Mouse (Mus musculus) lung, embryonic 14.5 days (tissue): ENCODE measurements around the gene Cxcl17. TPM values are rescaled to one million over a fixed set of nuclear protein-coding genes. Genes with fewer than 3 reads are reported as not detected.
A peak's percentile ranks its signal among the peaks of the same experiment; 100 is the strongest.

ENCODE experiments used
- ATAC-seq: fragments of 200-750 bp; cut with Nextera tagmentation; 2 replicates; pipeline ENCODE4 v1.8.0; 2017; ENCODE audit warnings: mild to moderate bottlenecking, moderate TSS enrichment, moderate library complexity; ENCODE audit not compliant: insufficient read depth
- DNase-seq: peaks from one replicate; pipeline ENCODE4 v3.0.0-alpha.2; 2015
- H3K27ac ChIP-seq: fragments of 300-500 bp; sonication (generic); 2 replicates; pipeline ENCODE4 v1.5.1; 2014; ENCODE audit warnings: low read depth, mild to moderate bottlenecking, moderate library complexity
- H3K27me3 ChIP-seq: fragments of 300-500 bp; sonication (generic); 2 replicates; pipeline ENCODE4 v1.6.1; 2014; ENCODE audit warnings: low read length, control low read depth; ENCODE audit not compliant: insufficient read depth
- H3K36me3 ChIP-seq: fragments of 300-500 bp; sonication (generic); 2 replicates; pipeline ENCODE4 v1.6.1; 2014; ENCODE audit warnings: control low read depth; ENCODE audit not compliant: insufficient read depth
- H3K4me1 ChIP-seq: fragments of 300-500 bp; sonication (generic); 2 replicates; pipeline ENCODE4 v1.6.1; 2014; ENCODE audit warnings: antibody characterized with exemption, control low read depth; ENCODE audit not compliant: insufficient read depth
- H3K4me2 ChIP-seq: fragments of 300-500 bp; sonication (generic); 2 replicates; pipeline ENCODE4 v1.6.1; 2014; ENCODE audit warnings: mild to moderate bottlenecking
- H3K4me3 ChIP-seq: fragments of 300-500 bp; sonication (generic); 2 replicates; pipeline ENCODE4 v1.5.1; 2014; ENCODE audit warnings: low read depth, low read length
- H3K9ac ChIP-seq: fragments of 300-500 bp; sonication (generic); 2 replicates; pipeline ENCODE4 v1.6.1; 2014
- H3K9me3 ChIP-seq: fragments of 300-500 bp; sonication (generic); 2 replicates; pipeline ENCODE4 v1.6.1; 2016; ENCODE audit warnings: low read depth, low read length, control low read depth
- CTCF ChIP-seq: IDR thresholded peaks from 2 replicates; pipeline ENCODE4 v1.5.1; 2016; ENCODE audit warnings: antibody characterized with exemption, low read depth
- WGBS: fragments of 180-500 bp; shearing (Covaris S2); extraction: QIAGEN DNeasy Blood & Tissue Kit; methylation state at CpG from one replicate; pipeline ENCODE4 v1.1.7; 2014; 5-methylcytosine and 5-hydroxymethylcytosine counted together
- polyA plus RNA-seq: library from polyadenylated mRNA; unstranded; fragments of >200 nt; fragmentation: Nextera tagmentation; extraction: Ambion mirVana; gene quantifications from 2 replicates; pipeline ENCODE4 v1.2.1, GENCODE M21; 2014

Gene Cxcl17
- polyA plus RNA-seq, 1 experiment from 2014 or later, result not detected

DNA sequence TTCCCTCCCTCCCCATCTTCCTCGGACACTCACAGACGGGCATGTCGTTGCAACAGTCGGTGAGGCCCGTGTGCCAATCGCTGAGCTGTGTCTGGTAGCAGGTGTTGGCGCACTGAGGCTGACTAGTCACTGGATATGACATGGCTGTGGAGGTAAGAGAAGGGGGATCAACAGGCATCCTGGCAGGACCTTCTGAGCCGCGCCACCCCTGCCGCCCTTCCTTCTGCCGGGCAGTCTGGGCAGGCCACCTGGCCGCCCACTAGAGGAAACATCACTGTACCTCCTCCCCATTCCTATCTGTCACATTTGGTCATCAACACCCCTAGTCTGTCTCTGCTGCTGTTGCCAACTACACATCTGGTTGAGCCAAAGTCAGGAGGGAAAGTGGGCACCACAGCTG lies 44.4 kb downstream of the Cxcl17 start:
- ATAC-seq (no peak), DNase-seq (no peak)
- peaks cover 9% of the 10 kb centered on the region; the same call in 1 of the 2 replicates for H3K36me3 ChIP-seq
- no peak overlapping the region for H3K27ac ChIP-seq
- H3K27me3 ChIP-seq, result peaks cover 38% of the 10 kb centered on the region
- H3K9me3 ChIP-seq, result no peaks in the 10 kb centered on the region
- H3K4me2 ChIP-seq, result no peak overlapping the region
- TF ChIP-seq CTCF, result no peak
- no peaks in the 10 kb centered on the region for H3K4me1 ChIP-seq
- H3K9ac ChIP-seq, result no peak overlapping the region
- no peak overlapping the region for H3K4me3 ChIP-seq
- WGBS, result 25% methylated on average over 12 of the region's 12 CpGs

DNA sequence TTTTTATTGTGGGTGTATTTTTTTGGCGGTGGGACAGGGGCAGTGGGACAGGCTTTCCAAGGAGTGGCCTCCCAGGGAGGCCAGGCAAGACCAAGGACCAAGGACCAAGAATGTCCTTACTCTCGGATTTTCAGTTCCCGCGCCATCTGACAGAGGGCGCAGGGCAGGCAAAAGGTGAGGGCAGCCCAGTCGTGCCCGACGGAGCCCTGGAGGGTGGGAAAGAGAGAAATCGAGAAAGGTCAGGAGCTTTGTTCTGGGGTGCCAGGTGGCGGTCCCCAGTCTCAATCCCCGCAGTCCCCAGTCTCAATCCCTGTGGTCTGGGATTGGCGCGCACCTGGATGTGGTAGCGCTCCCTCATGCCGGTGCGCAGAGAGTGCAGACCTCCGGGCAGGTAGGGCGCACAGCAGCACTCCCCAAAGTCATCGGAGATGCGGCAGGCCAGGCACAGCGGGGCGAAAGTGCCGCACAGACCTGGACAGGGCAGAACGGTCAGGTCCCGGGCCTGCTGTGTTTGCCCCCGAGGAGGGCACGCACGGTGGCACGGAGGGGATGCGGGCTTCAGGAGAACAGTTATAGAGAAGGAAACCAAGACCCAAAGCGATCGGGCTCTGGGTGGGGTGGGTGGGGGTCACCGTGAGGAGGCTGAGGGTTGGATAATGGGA lies 44.9 kb downstream of the Cxcl17 start:
- WGBS, result 2% methylated on average over 33 of the region's 33 CpGs
- H3K36me3 ChIP-seq, result peaks cover 14% of the 10 kb centered on the region; the same call in 1 of the 2 replicates
- H3K9ac ChIP-seq, result no peak overlapping the region
- peak overlapping the region; percentile 31; the same call in 1 of the 2 replicates for H3K4me2 ChIP-seq
- ATAC-seq (no peak; the same call in 1 of the 2 replicates), DNase-seq (peak; percentile 46)
- H3K4me1 ChIP-seq, result no peaks in the 10 kb centered on the region
- peaks cover 38% of the 10 kb centered on the region for H3K27me3 ChIP-seq
- H3K9me3 ChIP-seq, result no peaks in the 10 kb centered on the region
- H3K4me3 ChIP-seq, result no peak overlapping the region
- no peak overlapping the region for H3K27ac ChIP-seq
- TF ChIP-seq CTCF, result peak; percentile 60

DNA sequence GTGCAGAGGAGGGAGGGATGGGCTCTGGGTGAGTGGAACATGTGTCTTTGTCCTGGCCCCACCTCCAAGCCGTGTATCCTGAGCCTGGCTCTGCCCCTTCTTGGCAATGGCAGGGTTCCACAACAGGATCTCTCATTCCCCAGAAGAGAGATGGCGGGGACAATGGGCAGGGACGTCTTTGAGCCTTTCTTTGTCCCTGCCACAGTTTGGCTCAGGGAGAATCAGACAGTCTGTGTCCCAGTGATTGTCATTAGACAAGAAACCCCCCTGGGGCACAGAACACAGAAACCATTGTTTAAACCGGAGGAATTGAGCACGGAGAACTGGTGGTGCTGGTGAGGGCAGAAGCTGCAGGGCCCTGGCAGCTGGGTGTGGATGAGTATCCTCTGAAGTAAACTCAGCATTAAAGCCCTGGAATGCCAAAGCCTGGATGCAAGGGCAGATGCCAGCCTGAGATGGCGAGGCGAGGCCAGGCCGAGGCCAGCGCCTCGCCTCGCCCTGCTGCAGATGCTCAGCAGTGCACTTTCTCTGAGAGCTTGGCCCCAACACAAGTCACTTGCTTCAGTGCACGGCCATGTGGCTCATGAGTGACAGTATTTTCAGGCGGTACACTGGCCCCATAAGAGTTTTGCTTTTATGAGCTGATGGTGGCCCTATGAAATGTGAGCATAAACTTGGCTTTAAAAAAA lies 46.6 kb downstream of the Cxcl17 start:
- Histone ChIP-seq H3K4me2 (no peak overlapping the region), H3K27me3 (peaks cover 38% of the 10 kb centered on the region), H3K9me3 (no peaks in the 10 kb centered on the region), H3K9ac (0 out of 2 replicates have a peak overlapping the region, but pooled peaks have one; percentile 3), H3K4me1 (no peaks in the 10 kb centered on the region), H3K36me3 (peaks cover 24% of the 10 kb centered on the region; the same call in 1 of the 2 replicates), H3K27ac (no peak overlapping the region), H3K4me3 (no peak overlapping the region)
- no peak for TF ChIP-seq CTCF
- WGBS, result 50% methylated on average over 13 of the region's 13 CpGs
- ATAC-seq (no peak), DNase-seq (no peak)

DNA sequence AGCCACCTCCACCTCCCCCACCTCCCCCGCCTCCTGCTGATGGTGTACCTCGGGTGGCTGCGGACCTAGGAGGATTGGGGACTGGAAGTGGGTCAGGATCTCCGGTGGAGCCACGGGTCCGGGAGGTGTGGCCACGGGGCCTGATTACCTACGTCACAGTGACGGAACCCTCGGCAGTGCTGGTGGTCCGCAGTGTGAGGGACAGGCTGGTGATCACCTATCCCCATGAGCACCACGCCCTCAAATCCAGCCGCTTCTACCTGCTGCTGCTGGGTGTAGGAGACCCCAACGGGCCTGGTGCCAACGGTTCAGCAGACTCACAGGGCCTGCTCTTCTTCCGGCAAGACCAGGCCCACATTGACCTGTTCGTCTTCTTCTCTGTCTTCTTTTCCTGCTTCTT lies 49.1 kb downstream of the Cxcl17 start:
- H3K4me1 ChIP-seq, result no peaks in the 10 kb centered on the region
- H3K9ac ChIP-seq, result no peak overlapping the region
- no peak for ATAC-seq
- TF ChIP-seq CTCF, result no peak
- DNase-seq, result no peak
- H3K4me3 ChIP-seq, result no peak overlapping the region
- no peaks in the 10 kb centered on the region for H3K9me3 ChIP-seq
- no peak overlapping the region for H3K27ac ChIP-seq
- 90% methylated on average over 17 of the region's 17 CpGs for WGBS
- no peak overlapping the region for H3K4me2 ChIP-seq
- peaks cover 28% of the 10 kb centered on the region for H3K27me3 ChIP-seq
- H3K36me3 ChIP-seq, result peaks cover 48% of the 10 kb centered on the region

DNA sequence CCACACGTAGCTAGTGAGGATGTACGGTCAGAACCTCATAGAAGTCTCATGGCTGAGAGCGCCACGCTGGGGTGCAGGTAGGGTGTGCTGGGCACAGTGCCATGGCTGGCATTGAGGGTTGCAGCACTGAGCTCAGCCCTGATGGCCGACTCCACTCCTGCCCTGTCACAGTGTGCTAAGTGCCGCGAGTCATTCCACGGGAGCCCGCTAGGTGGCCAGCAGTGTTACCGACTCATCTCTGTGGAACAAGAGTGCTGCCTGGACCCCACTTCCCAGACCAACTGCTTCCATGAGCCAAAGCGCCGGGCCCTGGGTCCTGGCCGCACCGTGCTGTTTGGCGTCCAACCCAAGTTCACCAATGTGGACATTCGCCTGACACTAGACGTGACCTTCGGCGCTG lies 49.5 kb downstream of the Cxcl17 start:
- no peak for ATAC-seq
- peak; percentile 48 for DNase-seq
- Histone ChIP-seq H3K9me3 (no peaks in the 10 kb centered on the region), H3K4me1 (no peaks in the 10 kb centered on the region), H3K27me3 (peaks cover 23% of the 10 kb centered on the region), H3K9ac (no peak overlapping the region), H3K4me3 (no peak overlapping the region), H3K4me2 (no peak overlapping the region), H3K36me3 (peaks cover 52% of the 10 kb centered on the region), H3K27ac (no peak overlapping the region)
- peak; percentile 45 for TF ChIP-seq CTCF
- 84% methylated on average over 19 of the region's 19 CpGs for WGBS

DNA sequence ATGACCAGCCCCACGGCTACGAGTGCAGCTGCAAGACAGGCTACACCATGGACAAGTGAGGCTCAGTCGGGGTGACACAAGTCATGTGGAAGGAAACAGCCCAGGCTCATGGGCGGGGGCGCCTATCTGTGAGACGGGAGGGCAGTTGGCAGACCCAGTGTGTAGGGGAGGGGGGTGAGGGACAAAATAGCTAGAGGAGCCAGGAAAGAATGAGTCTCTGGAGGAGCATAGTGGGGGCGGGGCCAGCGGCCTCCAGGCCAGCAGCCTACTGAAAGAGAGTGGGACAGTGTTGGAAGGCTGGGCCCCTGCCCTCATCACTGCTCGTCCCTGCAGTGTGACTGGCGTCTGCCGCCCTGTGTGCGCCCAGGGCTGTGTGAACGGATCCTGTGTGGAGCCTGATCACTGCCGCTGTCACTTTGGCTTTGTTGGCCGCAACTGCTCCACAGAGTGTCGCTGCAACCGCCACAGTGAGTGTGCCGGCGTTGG lies 53.9 kb downstream of the Cxcl17 start:
- Histone ChIP-seq H3K4me1 (no peaks in the 10 kb centered on the region), H3K27ac (no peak overlapping the region), H3K27me3 (no peaks in the 10 kb centered on the region), H3K9me3 (no peaks in the 10 kb centered on the region), H3K36me3 (peaks cover 77% of the 10 kb centered on the region), H3K4me3 (no peak overlapping the region), H3K9ac (no peak overlapping the region), H3K4me2 (no peak overlapping the region)
- 0 out of 2 replicates have a peak, but pooled peaks have one; percentile 19 for ATAC-seq
- no peak for TF ChIP-seq CTCF
- WGBS, result 85% methylated on average over 19 of the region's 19 CpGs
- DNase-seq, result no peak

Other genes starting within 250 kb of the Cxcl17 start
- gene Pou2f2, start 233.2 kb downstream of the Cxcl17 start, polyA plus RNA-seq, result 0.28 and 0.42 TPM in 2 replicates
- 5.2 and 6.7 TPM in 2 replicates for gene Dedd2, start 192.3 kb downstream of the Cxcl17 start, polyA plus RNA-seq
- gene Zfp526, start 191.5 kb downstream of the Cxcl17 start, polyA plus RNA-seq, result 3.5 and 3.8 TPM in 2 replicates
- 14.6 and 14.9 TPM in 2 replicates for gene Gsk3a, start 175.0 kb downstream of the Cxcl17 start, polyA plus RNA-seq
- gene Erf, start 162.1 kb downstream of the Cxcl17 start, polyA plus RNA-seq, result 24.5 and 26.6 TPM in 2 replicates
- gene Cic, start 145.2 kb downstream of the Cxcl17 start, polyA plus RNA-seq, result 31.1 and 39.1 TPM in 2 replicates
- gene Pafah1b3, start 114.9 kb downstream of the Cxcl17 start, polyA plus RNA-seq, result 175 and 183 TPM in 2 replicates
- 0.26 and 0.29 TPM in 2 replicates for gene Prr19, start 111.5 kb downstream of the Cxcl17 start, polyA plus RNA-seq
- gene Tmem145, start 106.8 kb downstream of the Cxcl17 start, polyA plus RNA-seq, result 0.25 TPM in 1 of 2 replicates, not detected in the other
- 12.2 and 14.9 TPM in 2 replicates for gene Megf8, start 95.7 kb downstream of the Cxcl17 start, polyA plus RNA-seq
- not detected in 2 replicates for gene Cnfn, start 43.2 kb downstream of the Cxcl17 start, polyA plus RNA-seq
- gene Lipe, start 14.2 kb downstream of the Cxcl17 start, polyA plus RNA-seq, result 3.8 and 4.0 TPM in 2 replicates
- 2.3 and 2.7 TPM in 2 replicates for gene Ceacam1, start 64.7 kb upstream of the Cxcl17 start, polyA plus RNA-seq
- 0.11 TPM in 1 of 2 replicates, not detected in the other for gene Ceacam2, start 127.0 kb upstream of the Cxcl17 start, polyA plus RNA-seq
- not detected in 2 replicates for gene Erich4, start 203.0 kb upstream of the Cxcl17 start, polyA plus RNA-seq
- 27.8 and 33.5 TPM in 2 replicates for gene Dmac2, start 206.5 kb upstream of the Cxcl17 start, polyA plus RNA-seq
- 3.5 and 4.0 TPM in 2 replicates for gene B3gnt8, start 213.8 kb upstream of the Cxcl17 start, polyA plus RNA-seq
- gene Bckdha, start 246.1 kb upstream of the Cxcl17 start, polyA plus RNA-seq, result 40.2 and 42.1 TPM in 2 replicates
- gene Exosc5, start 246.3 kb upstream of the Cxcl17 start, polyA plus RNA-seq, result 72.3 and 79.7 TPM in 2 replicates